Mouse (Mus musculus): ENCODE measurements around the gene Adamts2.

Adamts2 gene

GRCm38 (mm10) chr11:50726035-50726434 is 124.2 kb downstream of the Adamts2 start:
- DNase-seq (ENCODE audit: extremely low read depth, low read depth) = no peak

- DNase-seq (ENCODE audit: extremely low read depth, low read depth) = no peak
Observed at GRCm38 (mm10) chr11:50733146-50733545, 131.3 kb downstream of the Adamts2 start.

GRCm38 (mm10) chr11:50734129-50734528 is 132.2 kb downstream of the Adamts2 start:
- DNase-seq (ENCODE audit: extremely low read depth, low read depth) = no peak

- DNase-seq (ENCODE audit: extremely low read depth, low read depth) = no peak
Observed at GRCm38 (mm10) chr11:50736548-50736947, 134.7 kb downstream of the Adamts2 start.

- DNase-seq (ENCODE audit: extremely low read depth, low read depth) = no peak
Observed at GRCm38 (mm10) chr11:50738436-50738835, 136.6 kb downstream of the Adamts2 start.

GRCm38 (mm10) chr11:50739453-50739852 is 137.6 kb downstream of the Adamts2 start:
- no peak for DNase-seq (ENCODE audit: extremely low read depth, low read depth)

- DNase-seq (ENCODE audit: extremely low read depth, low read depth) = no peak
Observed at GRCm38 (mm10) chr11:50742146-50742545, 140.3 kb downstream of the Adamts2 start.

- DNase-seq (ENCODE audit: extremely low read depth, low read depth) = no peak
Observed at GRCm38 (mm10) chr11:50744971-50745370, 143.1 kb downstream of the Adamts2 start.

- DNase-seq (ENCODE audit: extremely low read depth, low read depth) = no peak
Observed at GRCm38 (mm10) chr11:50746508-50746907, 144.6 kb downstream of the Adamts2 start.

GRCm38 (mm10) chr11:50750983-50751585 is 149.2 kb downstream of the Adamts2 start:
- no peak for DNase-seq (ENCODE audit: extremely low read depth, low read depth)

GRCm38 (mm10) chr11:50757741-50758140 is 155.9 kb downstream of the Adamts2 start:
- DNase-seq (ENCODE audit: extremely low read depth, low read depth) = no peak

- DNase-seq (ENCODE audit: extremely low read depth, low read depth) = no peak
Observed at GRCm38 (mm10) chr11:50766461-50766860, 164.6 kb downstream of the Adamts2 start.

- no peak for DNase-seq (ENCODE audit: extremely low read depth, low read depth)
Observed at GRCm38 (mm10) chr11:50767039-50767438, 165.2 kb downstream of the Adamts2 start.

- peak; percentile 41 for DNase-seq (ENCODE audit: extremely low read depth, low read depth)
Observed at GRCm38 (mm10) chr11:50768995-50769749, 167.3 kb downstream of the Adamts2 start.

GRCm38 (mm10) chr11:50771006-50771405 is 169.1 kb downstream of the Adamts2 start:
- no peak for DNase-seq (ENCODE audit: extremely low read depth, low read depth)

GRCm38 (mm10) chr11:50797674-50798073 is 195.8 kb downstream of the Adamts2 start:
- no peak for DNase-seq (ENCODE audit: extremely low read depth, low read depth)

- DNase-seq (ENCODE audit: extremely low read depth, low read depth) = no peak
Observed at GRCm38 (mm10) chr11:50798836-50799235, 197.0 kb downstream of the Adamts2 start.

GRCm38 (mm10) chr11:50814233-50814632 is 212.3 kb downstream of the Adamts2 start:
- no peak for DNase-seq (ENCODE audit: extremely low read depth, low read depth)

GRCm38 (mm10) chr11:50826214-50826613 is 224.3 kb downstream of the Adamts2 start:
- no peak for DNase-seq (ENCODE audit: extremely low read depth, low read depth)

- peak; percentile 51 for DNase-seq (ENCODE audit: extremely low read depth, low read depth)
Observed at GRCm38 (mm10) chr11:50827010-50827953, 225.4 kb downstream of the Adamts2 start, which contains the start of gene Zfp354c. TSS of gene Zfp354c (minus strand) at chr11:50827724.

- no peak for DNase-seq (ENCODE audit: extremely low read depth, low read depth)
Observed at GRCm38 (mm10) chr11:50835727-50836126, 233.8 kb downstream of the Adamts2 start.

Data from MEL-GATA-1-ER (cell line).